Mouse (Mus musculus) G1E (cell line): ENCODE data around the gene Olfr59. TPM values are rescaled to one million over a fixed set of nuclear protein-coding genes. Genes with fewer than 3 reads are reported as not detected.

Source experiments
- ATAC-seq: 2 replicates; pipeline ENCODE4 v1.8.0; 2016; ENCODE audit warnings: mild to moderate bottlenecking; ENCODE audit not compliant: insufficient number of reproducible peaks, poor library complexity, low FRiP score, severe bottlenecking; ENCODE audit errors: extremely low read depth
- DNase-seq: peaks from one replicate; pipeline ENCODE4 v3.0.0; 2012; ENCODE audit warnings: low spot score
- H3K27me3 ChIP-seq: 2 replicates; pipeline ENCODE4 v1.6.1; 2012; ENCODE audit warnings: mild to moderate bottlenecking, low read length, inconsistent platforms; ENCODE audit not compliant: insufficient read depth
- H3K36me3 ChIP-seq: replicated peaks from 2 replicates; pipeline ENCODE3; 2012; ENCODE audit warnings: mild to moderate bottlenecking, inconsistent platforms
- H3K4me1 ChIP-seq: 2 replicates; pipeline ENCODE4 v1.6.1; 2012; ENCODE audit warnings: low read depth, low read length, inconsistent platforms, mixed read lengths; ENCODE audit not compliant: insufficient read depth
- H3K4me3 ChIP-seq: 2 replicates; pipeline ENCODE4 v1.5.1; 2012; ENCODE audit warnings: low read depth, mild to moderate bottlenecking, inconsistent platforms, low read length, moderate library complexity, mixed read lengths
- H3K9me3 ChIP-seq: replicated peaks from 2 replicates; pipeline ENCODE4 v1.6.1; 2012; ENCODE audit warnings: inconsistent platforms
- CTCF ChIP-seq: IDR thresholded peaks from 2 replicates; pipeline ENCODE4 v1.5.1; 2012; ENCODE audit warnings: low read depth, low read length, inconsistent platforms, mixed read lengths
- GATA1 ChIP-seq: IDR thresholded peaks from 2 replicates; pipeline ENCODE4 v1.6.1; 2012; ENCODE audit warnings: borderline replicate concordance, low read length, inconsistent platforms, mixed read lengths
- GATA2 ChIP-seq: IDR thresholded peaks from 2 replicates; pipeline ENCODE4 v1.6.1; 2012; ENCODE audit warnings: low read depth, low read length, inconsistent platforms, borderline replicate concordance
- POLR2AphosphoS5 ChIP-seq: IDR thresholded peaks from 2 replicates; pipeline ENCODE4 v1.6.1; 2012; ENCODE audit warnings: low read depth, low read length, inconsistent platforms; ENCODE audit not compliant: insufficient replicate concordance
- TAL1 ChIP-seq: conservative IDR thresholded peaks from 2 replicates; pipeline ENCODE4 v1.6.1; 2012; ENCODE audit warnings: low read depth, low read length, inconsistent platforms, mixed read lengths
- polyA plus RNA-seq: library from polyadenylated mRNA; stranded (reverse); fragments of >175 nt; gene quantifications from 2 replicates; pipeline ENCODE4 v1.2.3, GENCODE M21; 2012
- total RNA-seq, 2 experiments: library from RNA; stranded (forward) in 1 of 2; stranded (reverse) in 1 of 2; fragments of 200-1000 nt in 1 of 2; fragments of >200 nt in 1 of 2; fragmentation: Nextera tagmentation in 1 of 2; gene quantifications; 2 replicates each; pipeline ENCODE4 v1.2.3; 2014 to 2017

Gene Olfr59
- total RNA-seq (2014; fragmentation: Nextera tagmentation), result not detected in 2 replicates
- 0.11 TPM in 1 of 2 replicates, not detected in the other for total RNA-seq (2017)
- polyA plus RNA-seq, result not detected in 2 replicates

DNA sequence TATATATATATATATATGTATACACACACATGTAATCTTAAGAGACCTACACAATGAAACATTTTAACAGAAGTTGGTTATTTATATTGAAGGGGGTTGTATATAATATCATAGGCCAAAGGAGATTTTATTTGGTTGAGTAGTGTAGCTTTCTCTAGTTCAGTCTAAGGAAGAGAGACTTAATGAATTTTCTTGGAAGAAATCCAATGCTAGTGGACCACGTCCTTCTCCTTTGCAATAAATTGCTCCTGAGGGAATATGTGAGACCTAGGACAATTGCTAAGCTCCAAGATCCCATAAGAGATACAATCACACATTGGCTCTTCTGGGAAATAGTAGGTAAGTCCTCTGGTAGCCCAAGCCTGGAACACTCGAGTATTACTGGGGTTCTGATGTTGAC lies at the start of gene Olfr59:
Gene Olfr59, plus strand, starts transcription at position 301 of the 400 bp plus-strand sequence.
- Histone ChIP-seq H3K27me3 (no peaks in the 10 kb centered on the region), H3K4me1 (no peaks in the 10 kb centered on the region), H3K36me3 (no peaks in the 10 kb centered on the region), H3K4me3 (no peak within 1 kb of the TSS), H3K9me3 (no peaks in the 10 kb centered on the region)
- no peak for TF ChIP-seq GATA2
- no peak for TF ChIP-seq CTCF
- no peak for TF ChIP-seq GATA1
- TF ChIP-seq POLR2AphosphoS5, result no peak
- no peak for TF ChIP-seq TAL1
- ATAC-seq, result no peak
- no peak for DNase-seq

DNA sequence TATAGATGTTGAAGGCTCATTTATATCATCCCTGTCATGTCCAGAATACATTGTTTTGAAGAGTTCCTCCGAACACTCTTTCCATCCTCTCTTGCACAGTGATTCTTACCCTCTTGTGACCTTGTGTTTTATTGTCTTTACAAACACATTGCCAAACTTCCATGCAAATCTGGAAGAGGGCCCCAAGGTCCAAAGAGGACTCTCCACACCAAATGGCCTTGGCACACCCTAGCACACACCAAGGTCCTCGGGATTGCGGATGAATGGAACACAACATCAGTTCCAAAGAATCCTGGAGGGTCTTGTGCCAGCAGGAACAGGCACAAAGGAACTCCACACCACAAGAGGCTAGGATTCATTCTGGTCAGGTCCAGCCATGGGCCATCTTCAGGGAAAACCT lies 42.3 kb upstream of the Olfr59 start:
- ATAC-seq (no peak), DNase-seq (no peak)
- Histone ChIP-seq H3K36me3 (no peaks in the 10 kb centered on the region), H3K4me3 (no peak overlapping the region), H3K27me3 (no peaks in the 10 kb centered on the region), H3K9me3 (no peaks in the 10 kb centered on the region), H3K4me1 (no peaks in the 10 kb centered on the region)
- TF ChIP-seq TAL1, result no peak
- TF ChIP-seq CTCF, result no peak
- TF ChIP-seq GATA1, result no peak
- TF ChIP-seq GATA2, result no peak
- TF ChIP-seq POLR2AphosphoS5, result no peak

DNA sequence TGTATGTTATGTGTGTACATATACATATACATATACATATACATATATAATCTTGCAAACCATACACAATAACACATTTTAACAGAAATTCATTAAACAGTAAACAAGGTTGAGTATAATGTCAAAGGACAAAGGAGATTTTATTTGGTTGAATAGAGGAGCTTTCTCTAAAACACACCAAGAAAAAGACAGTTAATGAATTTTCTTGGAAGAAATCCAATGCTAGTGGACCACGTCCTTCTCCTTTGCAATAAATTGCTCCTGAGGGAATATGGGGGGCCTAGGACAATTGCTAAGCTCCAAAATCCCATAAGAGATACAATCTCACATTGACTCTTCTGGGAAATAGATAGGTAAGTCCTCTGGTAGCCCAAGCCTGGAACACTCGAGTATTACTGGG lies 24.0 kb upstream of the Olfr59 start, which contains the start of gene Olfr406:
Gene Olfr406, plus strand, starts transcription at position 301 of the 400 bp plus-strand sequence.
- Histone ChIP-seq H3K27me3 (no peaks in the 10 kb centered on the region), H3K4me3 (no peak within 1 kb of the TSS), H3K36me3 (no peaks in the 10 kb centered on the region), H3K9me3 (no peaks in the 10 kb centered on the region), H3K4me1 (no peaks in the 10 kb centered on the region)
- ATAC-seq (no peak), DNase-seq (no peak)
- TF ChIP-seq POLR2AphosphoS5 (no peak), GATA1 (no peak), TAL1 (no peak), CTCF (no peak)

DNA sequence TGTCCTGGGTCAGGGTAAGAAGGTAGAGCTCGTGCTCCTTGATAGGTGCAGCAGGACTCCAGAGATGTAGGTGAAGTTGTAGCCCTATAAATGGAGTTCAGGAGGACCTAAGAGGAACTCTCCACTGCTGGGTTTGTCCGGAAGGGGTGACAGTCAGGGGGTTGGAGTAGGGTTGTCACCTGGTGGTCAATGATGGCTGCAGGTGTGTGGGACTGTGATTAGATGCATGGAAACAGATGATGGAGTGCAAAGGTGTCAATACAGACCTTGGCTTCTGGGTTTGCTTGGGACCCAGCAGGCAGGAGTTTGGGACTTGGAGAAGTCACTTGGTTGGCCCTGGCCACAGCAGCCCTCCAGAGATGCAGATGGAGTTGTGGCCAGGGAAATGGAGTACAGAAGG lies 3.7 kb downstream of the Olfr59 start:
- H3K27me3 ChIP-seq, result 0 out of 2 replicates have a peak, but pooled peaks cover 3% of the 10 kb centered on the region
- DNase-seq (no peak), ATAC-seq (no peak)
- H3K9me3 ChIP-seq, result no peaks in the 10 kb centered on the region
- no peaks in the 10 kb centered on the region for H3K4me1 ChIP-seq
- TF ChIP-seq CTCF (no peak), GATA1 (no peak), POLR2AphosphoS5 (no peak), TAL1 (no peak), GATA2 (no peak)
- H3K4me3 ChIP-seq, result no peak overlapping the region
- no peaks in the 10 kb centered on the region for H3K36me3 ChIP-seq

DNA sequence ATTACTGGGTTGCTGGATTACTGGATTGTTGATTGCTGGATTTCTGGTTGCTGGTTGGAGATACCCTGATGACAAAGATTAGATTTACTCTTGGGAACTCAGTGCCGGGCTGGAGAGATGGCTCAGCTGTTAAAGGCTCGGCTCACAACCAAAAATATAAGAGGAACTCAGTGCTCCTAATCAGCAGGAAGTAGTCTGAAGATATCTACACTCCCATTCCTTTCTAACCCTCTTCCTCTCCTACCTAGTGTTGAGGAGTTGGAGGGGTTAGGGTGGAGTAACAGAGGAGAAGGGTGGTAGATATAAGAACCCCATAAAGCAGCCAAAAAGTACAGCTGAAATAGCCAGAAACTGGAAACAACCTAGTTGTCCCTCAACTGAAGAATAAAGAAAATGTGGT lies 42.5 kb downstream of the Olfr59 start:
- no peaks in the 10 kb centered on the region for H3K9me3 ChIP-seq
- TF ChIP-seq POLR2AphosphoS5, result no peak
- DNase-seq, result no peak
- no peaks in the 10 kb centered on the region for H3K36me3 ChIP-seq
- no peaks in the 10 kb centered on the region; the same call in 1 of the 2 replicates for H3K27me3 ChIP-seq
- H3K4me1 ChIP-seq, result no peaks in the 10 kb centered on the region
- ATAC-seq, result no peak
- no peak overlapping the region for H3K4me3 ChIP-seq

DNA sequence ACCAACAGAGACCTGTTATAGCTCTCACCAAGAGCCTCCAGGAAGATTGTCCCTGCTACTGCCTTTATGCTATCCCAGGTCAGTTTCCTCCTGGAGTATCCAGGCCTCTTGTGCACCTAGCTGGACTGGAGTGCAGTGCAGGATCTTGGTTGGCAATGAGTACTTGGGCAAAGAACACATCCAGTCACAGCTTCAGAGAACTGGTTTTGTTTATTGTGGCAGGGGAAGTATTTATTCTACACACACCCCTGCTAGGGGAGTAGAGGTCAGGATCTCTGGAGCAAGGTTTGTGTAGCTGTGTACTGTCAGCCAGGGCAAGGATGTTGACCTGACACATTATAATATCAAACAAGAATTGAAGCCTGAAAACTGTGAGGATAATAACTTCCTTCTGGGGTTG lies 45.2 kb downstream of the Olfr59 start:
- ATAC-seq (no peak), DNase-seq (no peak)
- Histone ChIP-seq H3K9me3 (no peaks in the 10 kb centered on the region), H3K36me3 (no peaks in the 10 kb centered on the region), H3K27me3 (no peaks in the 10 kb centered on the region; the same call in 1 of the 2 replicates), H3K4me1 (no peaks in the 10 kb centered on the region), H3K4me3 (no peak overlapping the region)
- no peak for TF ChIP-seq TAL1
- TF ChIP-seq POLR2AphosphoS5, result no peak
- no peak for TF ChIP-seq GATA1
- TF ChIP-seq CTCF, result no peak

DNA sequence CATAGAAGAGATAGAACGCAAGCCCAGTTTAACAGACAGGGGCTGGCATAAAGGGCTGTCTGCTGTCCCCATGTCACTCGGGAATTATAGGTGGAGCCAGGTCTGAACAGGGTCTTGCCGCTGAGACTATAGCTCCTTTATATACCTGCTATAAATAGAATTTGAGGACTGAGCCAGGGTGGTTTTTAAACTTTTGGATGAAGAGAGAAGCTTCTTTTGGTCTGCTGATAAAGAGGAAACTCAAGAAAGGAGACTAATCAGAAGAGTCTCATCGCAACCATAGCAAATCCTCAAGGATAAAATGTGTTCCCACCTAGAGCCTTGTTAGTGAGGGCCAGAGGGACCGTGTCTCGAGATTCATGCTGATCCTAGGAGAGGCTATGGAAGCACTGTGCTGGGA lies 54.4 kb downstream of the Olfr59 start, which contains the start of gene Olfr410:
Gene Olfr410, minus strand, starts transcription at position 101 of the 400 bp plus-strand sequence.
- H3K36me3 ChIP-seq, result no peaks in the 10 kb centered on the region
- TF ChIP-seq CTCF (no peak), POLR2AphosphoS5 (no peak), GATA2 (no peak), TAL1 (no peak), GATA1 (no peak)
- no peaks in the 10 kb centered on the region for H3K27me3 ChIP-seq
- H3K9me3 ChIP-seq, result no peaks in the 10 kb centered on the region
- H3K4me3 ChIP-seq, result no peak within 1 kb of the TSS
- DNase-seq (no peak), ATAC-seq (no peak)
- no peaks in the 10 kb centered on the region for H3K4me1 ChIP-seq

Other genes starting within 250 kb of the Olfr59 start
- gene Olfr139, start 227.2 kb upstream of the Olfr59 start, total RNA-seq (2014; fragmentation: Nextera tagmentation), result not detected in 2 replicates
- gene Olfr139, start 227.2 kb upstream of the Olfr59 start, total RNA-seq (2017), result 0.16 and 0.23 TPM in 2 replicates
- gene Olfr139, start 227.2 kb upstream of the Olfr59 start, polyA plus RNA-seq, result not detected in 2 replicates
- not detected in 2 replicates for gene Olfr399, start 227.1 kb upstream of the Olfr59 start, total RNA-seq (2014; fragmentation: Nextera tagmentation)
- 0.05 TPM in 1 of 2 replicates, not detected in the other for gene Olfr399, start 227.1 kb upstream of the Olfr59 start, total RNA-seq (2017)
- not detected in 2 replicates for gene Olfr399, start 227.1 kb upstream of the Olfr59 start, polyA plus RNA-seq
- gene Zfp616, start 213.8 kb upstream of the Olfr59 start, total RNA-seq (2014; fragmentation: Nextera tagmentation), result not detected in 2 replicates
- 0.05 and 0.12 TPM in 2 replicates for gene Zfp616, start 213.8 kb upstream of the Olfr59 start, total RNA-seq (2017)
- gene Zfp616, start 213.8 kb upstream of the Olfr59 start, polyA plus RNA-seq, result not detected in 2 replicates
- not detected in 2 replicates for gene Olfr401, start 170.0 kb upstream of the Olfr59 start, total RNA-seq (2014; fragmentation: Nextera tagmentation)
- gene Olfr401, start 170.0 kb upstream of the Olfr59 start, total RNA-seq (2017), result 0.06 TPM in 1 of 2 replicates, not detected in the other
- gene Olfr401, start 170.0 kb upstream of the Olfr59 start, polyA plus RNA-seq, result not detected in 2 replicates
- not detected in 2 replicates for gene Olfr402, start 130.2 kb upstream of the Olfr59 start, total RNA-seq (2014; fragmentation: Nextera tagmentation)
- 0.11 TPM in 1 of 2 replicates, not detected in the other for gene Olfr402, start 130.2 kb upstream of the Olfr59 start, total RNA-seq (2017)
- not detected in 2 replicates for gene Olfr402, start 130.2 kb upstream of the Olfr59 start, polyA plus RNA-seq
- gene Olfr403, start 97.5 kb upstream of the Olfr59 start, total RNA-seq (2014; fragmentation: Nextera tagmentation), result not detected in 2 replicates
- 0.23 and 0.55 TPM in 2 replicates for gene Olfr403, start 97.5 kb upstream of the Olfr59 start, total RNA-seq (2017)
- gene Olfr403, start 97.5 kb upstream of the Olfr59 start, polyA plus RNA-seq, result not detected in 2 replicates
- gene Olfr43, start 72.4 kb upstream of the Olfr59 start, total RNA-seq (2014; fragmentation: Nextera tagmentation), result not detected in 2 replicates
- 0.05 TPM in 1 of 2 replicates, not detected in the other for gene Olfr43, start 72.4 kb upstream of the Olfr59 start, total RNA-seq (2017)
- gene Olfr43, start 72.4 kb upstream of the Olfr59 start, polyA plus RNA-seq, result not detected in 2 replicates
- gene Olfr406, start 23.9 kb upstream of the Olfr59 start, total RNA-seq (2014; fragmentation: Nextera tagmentation), result not detected in 2 replicates
- not detected in 2 replicates for gene Olfr406, start 23.9 kb upstream of the Olfr59 start, total RNA-seq (2017)
- gene Olfr406, start 23.9 kb upstream of the Olfr59 start, polyA plus RNA-seq, result not detected in 2 replicates
- not detected in 2 replicates for gene Olfr410, start 54.3 kb downstream of the Olfr59 start, total RNA-seq (2014; fragmentation: Nextera tagmentation)
- gene Olfr410, start 54.3 kb downstream of the Olfr59 start, total RNA-seq (2017), result under 0.01 and 0.11 TPM in 2 replicates
- not detected in 2 replicates for gene Olfr410, start 54.3 kb downstream of the Olfr59 start, polyA plus RNA-seq
- gene Olfr411, start 68.9 kb downstream of the Olfr59 start, total RNA-seq (2014; fragmentation: Nextera tagmentation), result not detected in 2 replicates
- gene Olfr411, start 68.9 kb downstream of the Olfr59 start, total RNA-seq (2017), result 0.22 TPM in 1 of 2 replicates, not detected in the other
- not detected in 2 replicates for gene Olfr411, start 68.9 kb downstream of the Olfr59 start, polyA plus RNA-seq
- gene Olfr412, start 78.3 kb downstream of the Olfr59 start, total RNA-seq (2014; fragmentation: Nextera tagmentation), result not detected in 2 replicates
- gene Olfr412, start 78.3 kb downstream of the Olfr59 start, total RNA-seq (2017), result 0.12 and 0.22 TPM in 2 replicates
- not detected in 2 replicates for gene Olfr412, start 78.3 kb downstream of the Olfr59 start, polyA plus RNA-seq